25 mouse cellular contexts compared by ENCODE assay signal in genomic region chr7:143866538-143866937, GRCm38 (mm10). TPM values are rescaled to one million over a fixed set of nuclear protein-coding genes. Genes with fewer than 3 reads are reported as not detected.
"Had no signal": no experiment of that assay in that cellular context is flagged by ENCODE, and none has a peak within 500 bp of the region (broad histone marks: within the 10 kb centered on the region; RNA-seq: fewer than 3 reads in every experiment).

Gene Gm498 (plus strand): TSS chr7:143866838.

- H3K27ac ChIP-seq: neural tube, embryonic 12.5 days; neural tube, embryonic 13.5 days; neural tube, embryonic 15.5 days; stomach, embryonic 15.5 days; stomach, postnatal 0 days had no signal

- H3K4me1 ChIP-seq: neural tube, embryonic 12.5 days; neural tube, embryonic 13.5 days; neural tube, embryonic 15.5 days; stomach, embryonic 15.5 days had no signal

- H3K4me3 ChIP-seq: neural tube, embryonic 12.5 days; neural tube, embryonic 13.5 days; neural tube, embryonic 15.5 days; stomach, embryonic 15.5 days had no signal

- DNase-seq: retina, postnatal 1 day; right cerebral cortex, adult 18-20 months; right cerebral cortex, postnatal 14 days; right cerebral cortex, postnatal 25 days; right cerebral cortex, postnatal 4 days; spleen, adult 18-20 months; thymus, adult 18-20 months; thymus, adult 2 months; thymus, postnatal 14 days; thymus, postnatal 25 days; thymus, postnatal 36 days; thymus, postnatal 4 days had no signal

- H3K27me3 ChIP-seq: neural tube, embryonic 12.5 days; neural tube, embryonic 13.5 days; neural tube, embryonic 15.5 days; stomach, embryonic 15.5 days had no signal

- H3K36me3 ChIP-seq: neural tube, embryonic 12.5 days; neural tube, embryonic 13.5 days; neural tube, embryonic 15.5 days; stomach, embryonic 15.5 days had no signal

RNA-seq across cellular contexts. Expression of gene Gm498, which starts in this region (rescaled TPM):
- polyA plus RNA-seq: neural tube, embryonic 11.5 days; neural tube, embryonic 12.5 days; neural tube, embryonic 13.5 days; neural tube, embryonic 14.5 days; neural tube, embryonic 15.5 days; small intestine, adult 2 months; spleen, adult 2 months; stomach, embryonic 14.5 days; stomach, embryonic 15.5 days; stomach, embryonic 16.5 days; stomach, postnatal 0 days; thymus, adult 2 months; thymus, postnatal 0 days; urinary bladder, adult 2 months had no signal
